18 mouse cellular contexts compared by ENCODE assay signal in the genomic region with DNA sequence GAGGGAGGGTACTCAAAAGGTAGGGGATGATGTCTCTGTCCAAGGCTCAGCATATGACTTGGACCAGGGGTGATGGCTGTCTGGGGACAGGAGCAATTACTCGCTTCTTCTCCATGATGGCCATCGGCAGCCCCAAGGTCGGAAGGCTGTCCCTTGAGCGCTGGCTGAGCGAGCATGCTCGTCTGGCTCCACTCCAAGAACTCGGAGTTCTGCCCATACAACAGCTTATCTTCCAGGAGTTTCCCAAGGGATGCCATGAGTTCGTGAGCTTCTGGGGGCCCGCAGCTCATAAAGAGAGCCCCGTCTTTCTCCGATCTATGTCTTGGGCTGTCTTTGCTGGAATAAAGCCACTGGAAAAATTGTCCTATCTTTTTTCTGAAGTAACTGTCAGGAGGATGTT. TPM values are rescaled to one million over a fixed set of nuclear protein-coding genes. Genes with fewer than 3 reads are reported as not detected.
DNase-seq lines count a peak whose midpoint lies in the region; ATAC-seq and TF ChIP-seq lines count a peak whose summit lies in the region.
"Had no signal": no experiment of that assay in that cellular context is flagged by ENCODE, and none has a peak within 500 bp of the region (broad histone marks: within the 10 kb centered on the region; RNA-seq: fewer than 3 reads in every experiment).

No protein-coding gene starts in this region.

- no peak for TF ChIP-seq POLR2A in heart, adult 2 months (IDR thresholded peaks at IDR 0.05; ENCODE audit: insufficient read depth, low read depth, low read length)

- no peak overlapping the region for H3K4me2 ChIP-seq in heart, embryonic 12.5 days
- H3K4me2 ChIP-seq: embryonic facial prominence, embryonic 13.5 days; forebrain, embryonic 13.5 days; neural tube, embryonic 15.5 days had no signal

- H3K27ac ChIP-seq in heart, adult 2 months = no peak overlapping the region
- no peak overlapping the region for H3K27ac ChIP-seq in heart, embryonic 12.5 days (ENCODE audit: poor library complexity, severe bottlenecking)
- H3K27ac ChIP-seq: embryonic facial prominence, embryonic 13.5 days; forebrain, embryonic 13.5 days; hindbrain, postnatal 0 days; neural tube, embryonic 15.5 days had no signal

- no peaks in the 10 kb centered on the region for H3K79me2 ChIP-seq in heart, adult 2 months (replicated peaks; ENCODE audit: control insufficient read depth, insufficient read depth, low read length)

- no peak for TF ChIP-seq CTCF in heart, adult 2 months (IDR thresholded peaks at IDR 0.05)

- H3K9ac ChIP-seq in heart, adult 2 months (ENCODE audit: low read depth, low read length) = no peak overlapping the region
- no peak overlapping the region for H3K9ac ChIP-seq in heart, embryonic 12.5 days
- H3K9ac ChIP-seq: embryonic facial prominence, embryonic 13.5 days; forebrain, embryonic 13.5 days; neural tube, embryonic 15.5 days had no signal

- intact Hi-C loops in heart, adult 2 months (cut with DNase I) = no loop called here
- intact Hi-C loops in heart, postnatal 14 days (cut with DNase I) = no loop called here

- no peaks in the 10 kb centered on the region for H3K9me3 ChIP-seq in heart, embryonic 12.5 days (replicated peaks)
- H3K9me3 ChIP-seq: embryonic facial prominence, embryonic 13.5 days; forebrain, embryonic 13.5 days; neural tube, embryonic 15.5 days had no signal

- WGBS in heart, adult 2 months = 15% methylated on average over 11 of the region's 11 CpGs
- WGBS in heart, embryonic 12.5 days = 75% methylated on average over 11 of the region's 11 CpGs

- no peaks in the 10 kb centered on the region for H3K4me1 ChIP-seq in heart, adult 2 months (ENCODE audit: control insufficient read depth, insufficient read depth, low read length)
- H3K4me1 ChIP-seq in heart, embryonic 12.5 days (replicated peaks) = 0 out of 2 replicates have a peak, but pooled peaks cover 3% of the 10 kb centered on the region
- H3K4me1 ChIP-seq: embryonic facial prominence, embryonic 13.5 days; forebrain, embryonic 13.5 days; neural tube, embryonic 15.5 days had no signal

- no peaks in the 10 kb centered on the region for H3K27me3 ChIP-seq in heart, adult 2 months (ENCODE audit: control insufficient read depth, insufficient read depth, low read length)
- H3K27me3 ChIP-seq in heart, embryonic 12.5 days (replicated peaks) = no peaks in the 10 kb centered on the region
- H3K27me3 ChIP-seq: embryonic facial prominence, embryonic 13.5 days; forebrain, embryonic 13.5 days; neural tube, embryonic 15.5 days had no signal

- TF ChIP-seq EP300 in heart, adult 2 months (IDR thresholded peaks at IDR 0.05; ENCODE audit: insufficient read depth, low read depth, low read length) = no peak

- H3K36me3 ChIP-seq in heart, adult 2 months (ENCODE audit: control insufficient read depth, insufficient read depth, low read length) = no peaks in the 10 kb centered on the region
- H3K36me3 ChIP-seq in heart, embryonic 12.5 days = no peaks in the 10 kb centered on the region
- H3K36me3 ChIP-seq: embryonic facial prominence, embryonic 13.5 days; neural tube, embryonic 15.5 days had no signal

- H3K4me3 ChIP-seq in heart, adult 2 months = no peak overlapping the region
- no peak overlapping the region for H3K4me3 ChIP-seq in heart, embryonic 12.5 days
- H3K4me3 ChIP-seq: embryonic facial prominence, embryonic 13.5 days; forebrain, embryonic 13.5 days; neural tube, embryonic 15.5 days had no signal

- ATAC-seq in heart, embryonic 12.5 days (ENCODE audit: insufficient number of reproducible peaks, low FRiP score) = no peak
- ATAC-seq: forebrain, embryonic 13.5 days; hindbrain, postnatal 0 days had no signal

- peak; percentile 54 to 66 for DNase-seq in heart, adult 2 months
- peak; percentile 36 for DNase-seq in ovary, postnatal 36 days (ENCODE audit: low spot score)
- no peak for DNase-seq in ovary, postnatal 10 days (ENCODE audit: low spot score)
- peak; percentile 61 for DNase-seq in heart, postnatal 14 days
- no peak for DNase-seq in frontal cortex, postnatal 25 days (ENCODE audit: low spot score in 2 of 2)
- DNase-seq in spleen, postnatal 14 days (ENCODE audit: low spot score in 2 of 2) = no peak
- DNase-seq in right cerebral cortex, postnatal 14 days = no peak
- DNase-seq: right cerebral cortex, postnatal 25 days had no signal

RNA-seq across cellular contexts. Expression of a gene that starts 5.5 kb away (rescaled TPM):
- not detected for total RNA-seq in heart, adult 2 months (2021)
- polyA plus RNA-seq in heart, adult 2 months (2012; rRNA removed) = 0.09 TPM in 1 of 2 replicates, not detected in the other
- polyA plus RNA-seq in heart, embryonic 12.5 days (2016; fragmentation: Nextera tagmentation; extraction: Ambion mirVana) = 0.17 TPM in 1 of 2 replicates, not detected in the other
- not detected for total RNA-seq in heart, postnatal 14 days (2021)
- total RNA-seq: megakaryocyte progenitor cell, adult 5-6 weeks; MEL had no signal
- polyA plus RNA-seq: embryonic facial prominence, embryonic 13.5 days; forebrain, embryonic 13.5 days; large intestine, adult 2 months; stomach, embryonic 16.5 days had no signal

RNA-seq across cellular contexts. Expression of a gene that starts 9.5 kb away (rescaled TPM):
- total RNA-seq in heart, adult 2 months (2021) = not detected
- 0.04 and 0.06 TPM in 2 replicates for polyA plus RNA-seq in heart, adult 2 months (2012; rRNA removed)
- not detected in 2 replicates for polyA plus RNA-seq in heart, embryonic 12.5 days (2016; fragmentation: Nextera tagmentation; extraction: Ambion mirVana)
- not detected for total RNA-seq in heart, postnatal 14 days (2021)
- total RNA-seq: hindbrain, postnatal 0 days; left cerebral cortex, adult 18-20 months; megakaryocyte progenitor cell, adult 5-6 weeks; MEL had no signal
- polyA plus RNA-seq: embryonic facial prominence, embryonic 13.5 days; forebrain, embryonic 13.5 days; hindbrain, postnatal 0 days; large intestine, adult 2 months; neural tube, embryonic 15.5 days; stomach, embryonic 16.5 days had no signal

RNA-seq across cellular contexts. Expression of a gene that starts 28.5 kb away (rescaled TPM):
- 100 to 1,000 TPM; 233 to 239 TPM for total RNA-seq in heart, adult 2 months (2021)
- polyA plus RNA-seq in heart, adult 2 months (2012; rRNA removed) = 326 and 509 TPM in 2 replicates
- polyA plus RNA-seq in heart, embryonic 12.5 days (2016; fragmentation: Nextera tagmentation; extraction: Ambion mirVana) = 155 and 159 TPM in 2 replicates
- 100 to 1,000 TPM; 207 to 217 TPM for total RNA-seq in heart, postnatal 14 days (2021)

RNA-seq across cellular contexts. Expression of a gene that starts 29.0 kb away (rescaled TPM):
- total RNA-seq in heart, adult 2 months (2021) = not detected
- polyA plus RNA-seq in heart, adult 2 months (2012; rRNA removed) = 0.03 and 0.04 TPM in 2 replicates
- polyA plus RNA-seq in heart, embryonic 12.5 days (2016; fragmentation: Nextera tagmentation; extraction: Ambion mirVana) = not detected in 2 replicates
- not detected for total RNA-seq in heart, postnatal 14 days (2021)
- total RNA-seq: megakaryocyte progenitor cell, adult 5-6 weeks; MEL had no signal
- polyA plus RNA-seq: embryonic facial prominence, embryonic 13.5 days; forebrain, embryonic 13.5 days; hindbrain, postnatal 0 days; large intestine, adult 2 months; neural tube, embryonic 15.5 days; stomach, embryonic 16.5 days had no signal

RNA-seq across cellular contexts. Expression of a gene that starts 31.0 kb away (rescaled TPM):
- not detected for total RNA-seq in heart, adult 2 months (2021)
- 0.09 and 0.14 TPM in 2 replicates for polyA plus RNA-seq in heart, adult 2 months (2012; rRNA removed)
- not detected in 2 replicates for polyA plus RNA-seq in heart, embryonic 12.5 days (2016; fragmentation: Nextera tagmentation; extraction: Ambion mirVana)
- total RNA-seq in heart, postnatal 14 days (2021) = not detected
- total RNA-seq: hindbrain, postnatal 0 days; megakaryocyte progenitor cell, adult 5-6 weeks; MEL had no signal
- polyA plus RNA-seq: large intestine, adult 2 months; stomach, embryonic 16.5 days had no signal

Comparison
In these comparisons a context has a peak if more than half of its experiments do, and no peak if none do; other contexts are left out.
1. DNase-seq: peak in heart, adult 2 months (2 of 2), ovary, postnatal 36 days (single experiment) and heart, postnatal 14 days (2 of 2); none in ovary, postnatal 10 days (single experiment), frontal cortex, postnatal 25 days (0 of 2), spleen, postnatal 14 days (0 of 2) and right cerebral cortex, postnatal 14 days (single experiment).